Mouse (Mus musculus) ES-E14 (cell line): ENCODE data around the gene Ankrd9.

Experiments
- ZC3H11A ChIP-seq: IDR thresholded peaks from 2 replicates; pipeline ENCODE4 v1.6.1; 2012; ENCODE audit warnings: low read depth, mild to moderate bottlenecking, inconsistent platforms, low read length, borderline replicate concordance
- ZNF384 ChIP-seq: IDR thresholded peaks from 2 replicates; pipeline ENCODE4 v1.6.1; 2012; ENCODE audit warnings: low read depth, low read length, inconsistent platforms

- TF ChIP-seq ZNF384 (no peak), ZC3H11A (no peak)
These were observed 24.4 kb downstream of the Ankrd9 start for GRCm38 (mm10) chr12:110954351-110954991.
